Mouse (Mus musculus) neural tube, embryonic 15.5 days (tissue): ENCODE results near the gene Rora. TPM values are rescaled to one million over a fixed set of nuclear protein-coding genes. Genes with fewer than 3 reads are reported as not detected.

Experiments used
- ATAC-seq: fragments of 200-750 bp; cut with Nextera tagmentation; 2 replicates; pipeline ENCODE4 v1.8.0; 2017; ENCODE audit warnings: mild to moderate bottlenecking, moderate TSS enrichment, moderate library complexity; ENCODE audit not compliant: low FRiP score
- H3K27ac ChIP-seq: fragments of 300-500 bp; sonication (generic); replicated peaks from 2 replicates; pipeline ENCODE4 v1.5.1; 2015; ENCODE audit warnings: mild to moderate bottlenecking, inconsistent platforms
- H3K27me3 ChIP-seq: fragments of 300-500 bp; sonication (generic); replicated peaks from 2 replicates; pipeline ENCODE4 v1.6.1; 2015; ENCODE audit warnings: inconsistent platforms
- H3K36me3 ChIP-seq: fragments of 300-500 bp; sonication (generic); 2 replicates; pipeline ENCODE4 v1.6.1; 2015; ENCODE audit warnings: inconsistent platforms
- H3K4me1 ChIP-seq: fragments of 300-500 bp; sonication (generic); 2 replicates; pipeline ENCODE4 v1.6.1; 2015; ENCODE audit warnings: inconsistent platforms
- H3K4me2 ChIP-seq: fragments of 300-500 bp; sonication (generic); 2 replicates; pipeline ENCODE4 v1.6.1; 2015; ENCODE audit warnings: inconsistent platforms, mild to moderate bottlenecking, moderate library complexity
- H3K4me3 ChIP-seq: fragments of 300-500 bp; sonication (generic); replicated peaks from 2 replicates; pipeline ENCODE4 v1.5.1; 2015; ENCODE audit warnings: mild to moderate bottlenecking, inconsistent platforms
- H3K9ac ChIP-seq: fragments of 300-500 bp; sonication (generic); replicated peaks from 2 replicates; pipeline ENCODE4 v1.6.1; 2015; ENCODE audit warnings: mild to moderate bottlenecking, inconsistent platforms
- H3K9me3 ChIP-seq: fragments of 300-500 bp; sonication (generic); replicated peaks from 2 replicates; pipeline ENCODE4 v1.6.1; 2016; ENCODE audit warnings: inconsistent platforms
- WGBS: fragments of 180-500 bp; shearing (Covaris S2); methylation state at CpG from one replicate; pipeline ENCODE4 v1.1.7; 2015; ENCODE audit warnings: mixed read lengths; 5-methylcytosine and 5-hydroxymethylcytosine counted together
- polyA plus RNA-seq: library from polyadenylated mRNA; unstranded; fragments of >200 nt; fragmentation: Nextera tagmentation; extraction: Ambion mirVana; gene quantifications from 2 replicates; pipeline ENCODE4 v1.2.1, GENCODE M21; 2015

Gene Rora
- polyA plus RNA-seq, 1 experiment from 2014 or later: 17.3 TPM

DNA sequence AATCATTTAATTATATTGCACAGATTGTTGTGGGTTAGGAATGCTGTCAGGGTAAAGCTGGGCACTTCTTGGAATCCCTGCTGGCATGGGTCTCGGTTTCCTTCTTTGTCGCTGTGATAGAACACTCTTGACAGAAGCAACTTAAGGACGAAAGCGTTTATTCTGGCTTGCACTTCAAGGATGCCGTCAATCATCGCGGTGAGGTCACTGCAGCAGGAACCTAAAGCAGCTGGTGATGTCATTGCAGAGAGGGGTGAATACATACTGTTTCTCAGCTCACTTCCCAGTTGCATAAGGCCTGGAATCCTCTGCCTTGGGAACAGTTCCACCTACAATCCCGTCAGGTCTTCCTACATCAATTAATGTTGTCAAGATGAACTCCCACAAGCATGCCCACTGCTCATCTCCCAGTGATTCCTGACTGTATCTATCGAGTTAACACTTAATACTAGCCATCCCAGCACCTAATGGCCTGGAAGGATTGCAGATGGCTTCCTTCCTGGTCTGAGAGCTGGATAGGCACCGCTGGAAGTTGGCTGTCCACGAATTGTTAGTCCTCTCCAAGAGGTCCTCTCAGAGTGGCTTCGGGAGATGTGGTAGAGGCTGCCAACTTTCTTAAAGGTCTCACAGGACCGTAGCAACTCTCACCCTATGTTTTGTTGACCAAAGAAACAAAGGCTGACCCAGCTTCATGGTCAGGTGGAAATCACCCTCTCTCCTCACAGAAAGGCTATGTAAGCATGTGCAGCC, 334.8 kb downstream of the Rora start:
- H3K27ac ChIP-seq: no peak overlapping the region
- H3K4me2 ChIP-seq: no peak overlapping the region
- no peak for ATAC-seq
- H3K4me1 ChIP-seq: peaks cover 21% of the 10 kb centered on the region
- H3K9me3 ChIP-seq: no peaks in the 10 kb centered on the region
- H3K9ac ChIP-seq: no peak overlapping the region
- H3K36me3 ChIP-seq: no peaks in the 10 kb centered on the region
- 84% methylated on average over 13 of the region's 13 CpGs for WGBS
- H3K4me3 ChIP-seq: no peak overlapping the region
- 0 out of 2 replicates have a peak, but pooled peaks cover 3% of the 10 kb centered on the region for H3K27me3 ChIP-seq

DNA sequence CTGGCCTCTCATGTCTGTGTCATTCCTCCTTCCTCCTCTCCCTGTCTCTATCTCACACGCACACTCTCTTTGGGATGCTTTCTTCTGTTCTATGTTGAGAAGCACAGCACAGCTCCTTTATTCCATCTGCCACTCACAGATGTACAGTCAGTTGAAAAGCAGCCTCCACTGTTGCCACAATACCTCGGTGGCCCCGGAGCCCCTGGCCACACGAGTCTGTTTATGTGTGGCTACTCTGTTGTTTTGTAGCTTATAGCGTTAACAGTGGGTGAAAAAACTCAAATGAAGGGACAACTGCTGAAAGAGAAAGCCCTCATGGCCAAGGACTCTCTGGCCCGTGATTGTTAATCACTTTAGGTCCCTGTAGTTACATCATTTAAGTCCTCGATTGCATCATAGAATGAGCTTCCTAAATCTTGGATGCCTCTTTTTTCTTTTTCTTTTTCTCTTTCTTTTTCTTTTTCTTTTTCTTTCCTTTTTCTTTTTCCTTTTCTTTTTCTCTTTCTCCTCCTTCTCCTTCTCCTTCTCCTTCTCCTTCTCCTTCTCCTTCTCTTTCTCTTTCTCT, 336.4 kb downstream of the Rora start:
- Histone ChIP-seq H3K9me3 (no peaks in the 10 kb centered on the region), H3K36me3 (no peaks in the 10 kb centered on the region), H3K27me3 (no peaks in the 10 kb centered on the region), H3K9ac (no peak overlapping the region), H3K27ac (no peak overlapping the region), H3K4me2 (no peak overlapping the region), H3K4me1 (peaks cover 21% of the 10 kb centered on the region), H3K4me3 (no peak overlapping the region)
- 57% methylated on average over 7 of the region's 7 CpGs for WGBS
- ATAC-seq: no peak

DNA sequence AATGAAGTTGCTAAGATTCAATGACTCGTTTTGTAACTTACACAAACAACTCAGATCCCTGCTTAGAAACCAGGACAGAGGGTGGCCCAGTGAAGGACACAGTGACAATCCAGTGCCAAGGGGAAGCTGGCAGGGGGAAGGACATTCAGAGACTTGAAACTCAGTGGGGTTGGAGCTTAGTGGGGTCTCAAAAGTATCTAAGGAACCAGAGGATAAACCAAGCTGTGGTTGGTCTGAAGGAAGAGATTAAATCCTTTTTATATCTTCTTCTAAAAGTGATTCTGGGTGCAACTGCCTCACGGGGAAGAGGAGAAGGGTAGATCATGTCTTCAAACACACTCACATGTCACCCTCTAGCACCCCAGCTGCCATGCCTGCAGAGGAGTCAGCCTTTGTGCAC, 340.3 kb downstream of the Rora start:
- no peak overlapping the region for H3K4me3 ChIP-seq
- H3K27me3 ChIP-seq: no peaks in the 10 kb centered on the region
- H3K9ac ChIP-seq: no peak overlapping the region
- no peak overlapping the region for H3K4me2 ChIP-seq
- H3K27ac ChIP-seq: no peak overlapping the region
- ATAC-seq: no peak
- H3K4me1 ChIP-seq: no peaks in the 10 kb centered on the region
- no peaks in the 10 kb centered on the region for H3K36me3 ChIP-seq
- no peaks in the 10 kb centered on the region for H3K9me3 ChIP-seq
- WGBS: 80% methylated on average over 2 of the region's 2 CpGs

DNA sequence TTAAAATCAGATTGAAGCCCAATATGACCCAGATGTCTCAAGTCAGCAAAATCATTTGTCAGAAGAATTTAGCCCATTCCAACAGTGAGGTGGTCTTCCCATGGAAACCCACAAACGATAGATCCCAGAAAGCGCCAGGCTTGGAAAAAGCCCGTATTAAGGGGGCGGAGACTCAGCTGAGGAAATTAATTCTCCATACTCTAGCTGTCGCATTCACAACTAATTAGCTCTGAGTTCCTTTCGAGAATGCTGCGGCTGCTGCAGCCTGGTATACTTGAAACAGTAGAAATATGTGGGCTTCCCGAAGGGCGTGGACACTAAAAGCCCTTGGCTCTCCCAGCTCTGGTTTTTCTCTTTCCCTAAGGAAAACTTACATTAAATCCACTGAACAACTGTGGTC, 345.4 kb downstream of the Rora start:
- H3K36me3 ChIP-seq: no peaks in the 10 kb centered on the region
- ATAC-seq: no peak
- no peak overlapping the region for H3K4me2 ChIP-seq
- WGBS: 86% methylated on average over 9 of the region's 9 CpGs
- H3K9me3 ChIP-seq: no peaks in the 10 kb centered on the region
- no peaks in the 10 kb centered on the region for H3K27me3 ChIP-seq
- no peak overlapping the region for H3K4me3 ChIP-seq
- no peaks in the 10 kb centered on the region for H3K4me1 ChIP-seq
- no peak overlapping the region for H3K27ac ChIP-seq
- H3K9ac ChIP-seq: no peak overlapping the region

DNA sequence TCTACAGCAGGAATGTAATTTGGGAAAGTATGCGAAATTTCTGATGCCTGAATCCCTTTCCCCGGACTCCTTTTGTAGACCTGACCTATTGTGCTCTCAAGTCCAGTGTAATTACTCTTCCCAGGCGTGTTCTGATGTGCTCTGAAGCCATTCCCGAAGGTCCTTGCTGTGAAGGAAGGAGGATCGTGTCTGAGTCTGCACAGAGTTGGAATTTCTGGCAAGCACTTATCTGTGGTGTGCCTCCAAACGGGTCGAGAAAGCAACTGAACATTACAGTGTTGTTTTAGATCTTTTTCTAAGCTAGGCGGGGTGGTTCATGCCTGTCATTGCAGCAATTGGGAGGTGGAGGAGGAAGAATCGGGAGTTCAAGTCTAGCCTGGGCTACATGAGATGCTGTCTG, 350.9 kb downstream of the Rora start:
- Histone ChIP-seq H3K4me1 (no peaks in the 10 kb centered on the region), H3K27ac (no peak overlapping the region), H3K4me2 (no peak overlapping the region), H3K9ac (no peak overlapping the region), H3K9me3 (no peaks in the 10 kb centered on the region), H3K36me3 (no peaks in the 10 kb centered on the region), H3K4me3 (no peak overlapping the region), H3K27me3 (no peaks in the 10 kb centered on the region)
- 76% methylated on average over 9 of the region's 9 CpGs for WGBS
- no peak for ATAC-seq

DNA sequence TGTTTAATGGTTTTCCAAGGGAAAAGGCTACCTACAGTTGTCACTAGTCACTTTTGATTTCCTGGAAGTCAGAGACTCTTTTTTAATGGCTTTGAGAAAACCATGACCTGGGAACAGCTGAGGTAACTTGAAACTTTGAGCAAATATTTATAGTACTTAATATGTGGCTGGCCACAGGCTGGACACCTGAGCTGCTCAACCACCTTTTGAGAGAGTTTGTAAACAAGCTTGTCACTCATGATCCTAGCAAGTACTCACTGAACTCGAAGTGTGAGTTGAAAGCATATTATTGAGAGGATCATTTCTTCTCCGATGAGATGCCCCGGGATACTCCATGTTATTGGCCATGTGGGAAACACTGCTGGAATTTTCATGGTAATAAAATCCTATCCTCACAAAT, 353.1 kb downstream of the Rora start:
- no peak overlapping the region for H3K4me3 ChIP-seq
- H3K27ac ChIP-seq: no peak overlapping the region
- H3K4me1 ChIP-seq: no peaks in the 10 kb centered on the region
- H3K4me2 ChIP-seq: no peak overlapping the region
- no peaks in the 10 kb centered on the region for H3K27me3 ChIP-seq
- H3K9ac ChIP-seq: no peak overlapping the region
- no peaks in the 10 kb centered on the region for H3K36me3 ChIP-seq
- no peaks in the 10 kb centered on the region for H3K9me3 ChIP-seq
- no peak for ATAC-seq
- 49% methylated on average over 3 of the region's 3 CpGs for WGBS

DNA sequence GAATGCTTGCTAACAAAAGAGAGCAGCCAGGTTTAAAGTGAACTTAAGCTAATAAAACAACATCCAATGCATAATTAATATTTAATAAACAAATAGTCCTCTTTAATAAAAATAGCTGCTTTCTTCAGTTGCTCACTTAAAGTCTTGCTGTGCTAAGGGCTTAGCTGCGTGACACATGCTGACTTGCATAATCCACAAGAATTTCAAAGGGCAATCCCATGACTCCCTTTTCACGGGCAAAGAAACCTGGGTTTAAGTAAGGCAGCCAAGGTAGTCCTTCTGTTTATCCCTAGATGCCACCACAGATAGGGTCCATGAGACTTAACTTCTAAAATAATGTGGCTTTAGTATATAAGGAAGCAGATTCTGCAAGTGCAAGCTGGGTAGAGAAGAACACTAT, 355.1 kb downstream of the Rora start:
- 75% methylated on average over 2 of the region's 2 CpGs for WGBS
- H3K27ac ChIP-seq: no peak overlapping the region
- H3K9ac ChIP-seq: no peak overlapping the region
- H3K4me1 ChIP-seq: no peaks in the 10 kb centered on the region
- no peaks in the 10 kb centered on the region for H3K27me3 ChIP-seq
- H3K4me3 ChIP-seq: no peak overlapping the region
- H3K4me2 ChIP-seq: no peak overlapping the region
- ATAC-seq: no peak
- no peaks in the 10 kb centered on the region for H3K9me3 ChIP-seq
- H3K36me3 ChIP-seq: no peaks in the 10 kb centered on the region

DNA sequence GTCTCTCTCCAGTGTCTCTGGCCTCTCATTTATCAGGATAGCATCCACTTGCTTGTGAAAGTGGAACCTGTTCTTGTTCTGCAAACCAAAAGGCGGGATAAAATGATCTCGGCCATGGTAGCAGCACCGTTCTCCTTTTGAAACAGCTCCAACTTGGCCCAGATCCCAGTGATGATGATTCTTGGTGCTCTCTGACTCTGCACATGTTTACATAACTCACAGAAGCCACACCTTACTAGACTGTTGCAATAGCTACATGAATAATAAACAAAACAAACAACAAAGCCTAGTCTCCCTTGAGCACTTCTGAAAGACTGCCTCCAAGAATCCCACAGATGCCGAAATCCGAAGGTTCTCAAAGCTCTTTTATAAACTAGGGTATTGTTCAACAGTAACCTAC, 357.3 kb downstream of the Rora start:
- 75% methylated on average over 5 of the region's 5 CpGs for WGBS

DNA sequence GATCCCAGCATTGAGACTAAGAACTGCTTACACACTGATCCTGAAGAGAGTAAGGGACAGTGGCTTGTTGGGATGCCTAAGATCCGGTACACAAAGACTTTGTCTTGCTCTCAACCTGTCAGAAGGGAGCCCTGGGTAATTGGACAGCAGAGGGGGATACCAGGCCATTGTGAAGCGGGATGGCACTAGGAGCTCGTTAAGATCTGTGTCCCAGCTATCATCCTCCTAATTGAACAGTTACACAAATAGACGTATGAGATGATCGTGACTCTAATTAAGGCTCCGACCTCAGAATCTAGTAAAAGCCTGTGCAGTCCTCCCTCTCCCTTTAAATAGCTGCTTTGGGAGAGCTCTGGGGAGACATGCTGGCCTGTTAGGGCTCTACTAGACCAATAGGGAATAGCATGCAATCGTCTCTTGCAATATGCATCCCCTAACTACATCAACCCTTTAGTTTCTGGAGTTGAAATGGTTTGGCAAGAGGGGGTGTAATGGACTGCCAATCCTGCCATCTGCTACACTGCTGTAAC, 359.7 kb downstream of the Rora start:
- 60% methylated on average over 7 of the region's 7 CpGs for WGBS

More for the DNA sequence above, 357.3 kb downstream of the Rora start:
- Histone ChIP-seq H3K9me3 (no peaks in the 10 kb centered on the region), H3K27ac (no peak overlapping the region), H3K4me2 (no peak overlapping the region), H3K27me3 (no peaks in the 10 kb centered on the region), H3K4me3 (no peak overlapping the region), H3K36me3 (no peaks in the 10 kb centered on the region), H3K9ac (no peak overlapping the region), H3K4me1 (no peaks in the 10 kb centered on the region)
- ATAC-seq: no peak

DNA sequence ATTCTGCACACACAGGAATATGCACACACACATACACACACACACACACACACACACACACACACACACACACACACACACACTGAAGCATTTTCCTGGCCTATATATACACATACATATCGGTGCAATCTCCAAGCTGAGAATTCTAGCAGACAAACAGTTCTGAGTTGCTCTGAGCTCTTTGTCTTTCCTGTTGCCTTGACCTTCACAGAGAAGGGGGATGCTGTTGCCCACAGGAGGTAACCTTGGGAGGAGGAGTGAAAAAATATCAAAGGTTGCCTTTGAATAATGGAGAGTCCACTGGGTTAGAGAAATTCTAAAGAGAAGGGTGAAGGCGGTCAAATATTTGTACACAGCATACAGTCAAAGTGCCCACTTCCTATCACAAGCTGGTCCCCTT, 360.6 kb downstream of the Rora start:
- ATAC-seq: no peak
- Histone ChIP-seq H3K27me3 (no peaks in the 10 kb centered on the region), H3K4me2 (no peak overlapping the region), H3K9ac (no peak overlapping the region), H3K4me3 (no peak overlapping the region), H3K4me1 (no peaks in the 10 kb centered on the region), H3K9me3 (no peaks in the 10 kb centered on the region), H3K27ac (no peak overlapping the region), H3K36me3 (no peaks in the 10 kb centered on the region)
- WGBS: 99% methylated on average over 2 of the region's 2 CpGs

More for the DNA sequence above, 359.7 kb downstream of the Rora start:
- no peak overlapping the region for H3K4me3 ChIP-seq
- no peaks in the 10 kb centered on the region for H3K27me3 ChIP-seq
- no peaks in the 10 kb centered on the region for H3K4me1 ChIP-seq
- no peak overlapping the region for H3K4me2 ChIP-seq
- ATAC-seq: no peak
- H3K9me3 ChIP-seq: no peaks in the 10 kb centered on the region
- no peak overlapping the region for H3K27ac ChIP-seq
- no peak overlapping the region for H3K9ac ChIP-seq
- no peaks in the 10 kb centered on the region for H3K36me3 ChIP-seq

DNA sequence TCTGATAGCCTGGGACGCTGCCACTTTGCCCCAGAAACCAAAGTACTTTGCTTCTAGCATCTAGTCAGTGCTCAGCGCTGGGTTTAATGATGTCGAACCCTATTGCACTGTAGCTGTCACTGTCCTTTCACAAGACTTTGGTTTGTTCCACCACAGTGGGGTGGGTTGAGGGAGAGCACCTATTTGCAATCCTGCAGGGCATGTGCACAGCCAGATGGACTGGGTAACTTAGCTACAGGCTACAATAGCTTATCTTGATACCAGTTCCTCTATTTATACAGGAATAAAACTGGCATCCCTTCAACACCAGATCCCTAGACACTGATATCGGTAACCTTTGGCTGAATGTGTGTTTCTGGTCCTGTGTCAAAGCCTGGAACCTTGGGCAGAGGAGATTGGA, 366.8 kb downstream of the Rora start:
- ATAC-seq: no peak
- Histone ChIP-seq H3K9me3 (no peaks in the 10 kb centered on the region), H3K4me3 (no peak overlapping the region), H3K4me1 (no peaks in the 10 kb centered on the region), H3K9ac (no peak overlapping the region), H3K4me2 (no peak overlapping the region), H3K36me3 (no peaks in the 10 kb centered on the region), H3K27me3 (no peaks in the 10 kb centered on the region), H3K27ac (no peak overlapping the region)
- WGBS: 88% methylated on average over 4 of the region's 4 CpGs

DNA sequence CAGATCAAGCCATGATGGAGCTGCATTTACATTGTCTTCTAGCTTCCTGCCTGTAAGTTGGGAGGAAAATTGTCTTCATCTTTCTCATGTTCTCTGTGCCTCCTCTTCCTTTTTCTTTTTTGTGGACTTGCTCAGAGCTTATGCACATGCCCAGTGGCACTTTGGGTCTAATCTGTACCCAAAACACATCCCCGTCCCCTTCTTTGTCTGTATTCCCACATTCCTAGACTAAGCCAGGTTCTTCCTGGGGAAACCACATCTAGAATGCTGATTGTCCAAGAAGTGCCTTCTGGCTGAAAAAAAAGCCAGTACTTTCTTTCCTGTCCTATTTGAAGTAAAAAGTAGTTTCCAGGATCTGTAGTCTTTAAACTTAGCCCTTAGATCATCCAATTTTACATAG, 367.9 kb downstream of the Rora start:
- no peaks in the 10 kb centered on the region for H3K27me3 ChIP-seq
- no peak overlapping the region for H3K4me2 ChIP-seq
- no peak overlapping the region for H3K27ac ChIP-seq
- no peak overlapping the region for H3K4me3 ChIP-seq
- H3K36me3 ChIP-seq: no peaks in the 10 kb centered on the region
- ATAC-seq: no peak
- no peak overlapping the region for H3K9ac ChIP-seq
- H3K4me1 ChIP-seq: no peaks in the 10 kb centered on the region
- H3K9me3 ChIP-seq: no peaks in the 10 kb centered on the region
- WGBS: 81% methylated on average over 1 of the region's 1 CpGs
